ENCODE assay signal across 8 mouse cellular contexts in the genomic region with DNA sequence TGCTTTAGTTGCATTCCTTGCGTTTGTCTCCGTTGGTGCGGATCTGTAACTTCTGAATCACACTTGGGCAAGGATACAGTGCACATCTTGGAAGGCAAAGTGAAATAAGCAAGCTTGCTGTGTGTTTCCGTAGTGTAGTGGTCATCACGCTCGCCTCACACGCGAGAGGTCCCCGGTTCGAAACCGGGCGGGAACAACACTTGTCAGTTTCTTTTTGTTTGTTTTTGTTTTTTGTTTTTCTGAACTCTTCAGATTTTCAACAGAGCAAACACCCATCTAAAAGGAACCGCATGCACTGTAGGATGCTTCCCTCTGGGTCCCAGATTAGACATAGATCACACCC. TPM values are rescaled to one million over a fixed set of nuclear protein-coding genes. Genes with fewer than 3 reads are reported as not detected.
DNase-seq lines count a peak whose midpoint lies in the region; ATAC-seq lines count a peak whose summit lies in the region.

No protein-coding gene starts in this region.

- H3K4me2 ChIP-seq in forebrain, embryonic 15.5 days (replicated peaks), result peak overlapping the region; percentile 44

- H3K27me3 ChIP-seq in forebrain, embryonic 15.5 days, result peaks cover 7% of the 10 kb centered on the region

- H3K4me1 ChIP-seq in forebrain, embryonic 15.5 days, result peaks cover 7% of the 10 kb centered on the region; the same call in 1 of the 2 replicates

- no peak overlapping the region for H3K27ac ChIP-seq in forebrain, embryonic 15.5 days (replicated peaks)

- 2% methylated on average over 13 of the region's 13 CpGs for WGBS in forebrain, embryonic 15.5 days

- H3K9me3 ChIP-seq in forebrain, embryonic 15.5 days, result no peaks in the 10 kb centered on the region

- peak overlapping the region; percentile 34 for H3K9ac ChIP-seq in forebrain, embryonic 15.5 days (replicated peaks)

- no peaks in the 10 kb centered on the region for H3K36me3 ChIP-seq in forebrain, embryonic 15.5 days

- peak overlapping the region; percentile 40 for H3K4me3 ChIP-seq in forebrain, embryonic 15.5 days

- peak; percentile 69 for ATAC-seq in forebrain, embryonic 15.5 days (replicated peaks)

- peak; percentile 48 for DNase-seq in testis, postnatal 10 days (ENCODE audit: low spot score)
- DNase-seq in testis, postnatal 14 days (ENCODE audit: low spot score), result no peak
- peak; percentile 48 for DNase-seq in adrenal gland, postnatal 10 days
- DNase-seq in layer of hippocampus, adult 9-10 months (ENCODE audit: low spot score), result peak; percentile 56
- peak; percentile 18 for DNase-seq in lung, postnatal 10 days
- DNase-seq in right cerebral cortex, postnatal 36 days (ENCODE audit: low spot score in 2 of 2), result peak; percentile 65 to 69
- DNase-seq in thymus, postnatal 25 days, result no peak

RNA-seq across cellular contexts. Expression of gene Vmn1r223, which starts 53.0 kb away (rescaled TPM):
- not detected for total RNA-seq in adrenal gland, postnatal 10 days (2021)
- not detected in 2 replicates for polyA plus RNA-seq in forebrain, embryonic 15.5 days (2015; fragmentation: Nextera tagmentation; extraction: Ambion mirVana)

Comparison
In these comparisons a context has a peak if more than half of its experiments do, and no peak if none do; other contexts are left out.
1. DNase-seq: peak in testis, postnatal 10 days (single experiment), adrenal gland, postnatal 10 days (single experiment), layer of hippocampus, adult 9-10 months (single experiment), lung, postnatal 10 days (single experiment) and right cerebral cortex, postnatal 36 days (2 of 2); none in testis, postnatal 14 days (single experiment) and thymus, postnatal 25 days (single experiment).